ENCODE assay signal across 12 mouse cellular contexts in genomic region chr7:109129946-109130686, GRCm38 (mm10). TPM values are rescaled to one million over a fixed set of nuclear protein-coding genes. Genes with fewer than 3 reads are reported as not detected.
DNase-seq lines count a peak whose midpoint lies in the region; ATAC-seq lines count a peak whose summit lies in the region.
"Had no signal": no experiment of that assay in that cellular context is flagged by ENCODE, and none has a peak within 500 bp of the region (broad histone marks: within the 10 kb centered on the region; RNA-seq: fewer than 3 reads in every experiment).

No protein-coding gene starts in this region.

- no peak overlapping the region for H3K4me2 ChIP-seq in midbrain, embryonic 13.5 days (replicated peaks)
- no peak overlapping the region for H3K4me2 ChIP-seq in midbrain, embryonic 14.5 days (ENCODE audit: low read length)
- no peak overlapping the region for H3K4me2 ChIP-seq in forebrain, embryonic 13.5 days
- no peak overlapping the region for H3K4me2 ChIP-seq in neural tube, embryonic 14.5 days (ENCODE audit: low read depth, low read length)
- H3K4me2 ChIP-seq: embryonic facial prominence, embryonic 15.5 days; heart, embryonic 12.5 days had no signal

- no peak overlapping the region for H3K27ac ChIP-seq in midbrain, embryonic 13.5 days
- no peak overlapping the region for H3K27ac ChIP-seq in midbrain, embryonic 14.5 days (replicated peaks; ENCODE audit: low read depth, low read length)
- H3K27ac ChIP-seq in forebrain, embryonic 13.5 days = peak overlapping the region; percentile 35; the same call in 1 of the 2 replicates
- H3K27ac ChIP-seq in neural tube, embryonic 14.5 days (ENCODE audit: low read depth, low read length) = no peak overlapping the region
- H3K27ac ChIP-seq: embryonic facial prominence, embryonic 15.5 days had no signal

- H3K4me3 ChIP-seq in midbrain, embryonic 13.5 days (replicated peaks) = no peak overlapping the region
- H3K4me3 ChIP-seq in midbrain, embryonic 14.5 days (replicated peaks; ENCODE audit: low read depth, low read length) = no peak overlapping the region
- H3K4me3 ChIP-seq in forebrain, embryonic 13.5 days = no peak overlapping the region
- H3K4me3 ChIP-seq in neural tube, embryonic 14.5 days (ENCODE audit: low read depth, low read length) = no peak overlapping the region
- H3K4me3 ChIP-seq: embryonic facial prominence, embryonic 15.5 days; heart, embryonic 12.5 days had no signal

- no peaks in the 10 kb centered on the region for H3K9me3 ChIP-seq in midbrain, embryonic 13.5 days
- H3K9me3 ChIP-seq in midbrain, embryonic 14.5 days (ENCODE audit: control insufficient read depth, low read length) = no peaks in the 10 kb centered on the region
- no peaks in the 10 kb centered on the region for H3K9me3 ChIP-seq in forebrain, embryonic 13.5 days (replicated peaks)
- H3K9me3 ChIP-seq in neural tube, embryonic 14.5 days (ENCODE audit: control insufficient read depth, low read length) = no peaks in the 10 kb centered on the region
- H3K9me3 ChIP-seq: embryonic facial prominence, embryonic 15.5 days; heart, embryonic 12.5 days had no signal

- 74% methylated on average over 5 of the region's 5 CpGs for WGBS in midbrain, embryonic 13.5 days
- 79% methylated on average over 5 of the region's 5 CpGs for WGBS in midbrain, embryonic 14.5 days
- WGBS in forebrain, embryonic 13.5 days = 55% methylated on average over 5 of the region's 5 CpGs
- 67% methylated on average over 5 of the region's 5 CpGs for WGBS in neural tube, embryonic 14.5 days

- peak; percentile 55 for DNase-seq in heart, adult 11 months
- DNase-seq in heart, adult 9 months (ENCODE audit: low spot score in 2 of 2) = no peak
- no peak for DNase-seq in midbrain, embryonic 14.5 days
- no peak for DNase-seq in kidney, adult 8-10 months
- no peak for DNase-seq in frontal cortex, postnatal 10 days (ENCODE audit: low spot score in 2 of 2)
- DNase-seq: right cerebral cortex, postnatal 4 days had no signal

- no peaks in the 10 kb centered on the region for H3K27me3 ChIP-seq in midbrain, embryonic 13.5 days
- no peaks in the 10 kb centered on the region for H3K27me3 ChIP-seq in midbrain, embryonic 14.5 days (ENCODE audit: control insufficient read depth, insufficient read depth, low read length)
- H3K27me3 ChIP-seq in forebrain, embryonic 13.5 days = peaks cover 15% of the 10 kb centered on the region
- peaks cover 3% of the 10 kb centered on the region; the same call in 1 of the 2 replicates for H3K27me3 ChIP-seq in neural tube, embryonic 14.5 days (ENCODE audit: control insufficient read depth, insufficient read depth, low read length)
- H3K27me3 ChIP-seq: embryonic facial prominence, embryonic 15.5 days; heart, embryonic 12.5 days had no signal

- 0 out of 2 replicates have a peak, but pooled peaks cover 7% of the 10 kb centered on the region for H3K36me3 ChIP-seq in midbrain, embryonic 13.5 days
- H3K36me3 ChIP-seq in midbrain, embryonic 14.5 days (ENCODE audit: control insufficient read depth, insufficient read depth, low read length) = no peaks in the 10 kb centered on the region
- H3K36me3 ChIP-seq in forebrain, embryonic 13.5 days (ENCODE audit: poor library complexity, severe bottlenecking) = 0 out of 2 replicates have a peak, but pooled peaks cover 11% of the 10 kb centered on the region
- no peaks in the 10 kb centered on the region for H3K36me3 ChIP-seq in neural tube, embryonic 14.5 days (ENCODE audit: control insufficient read depth, insufficient read depth, low read length)
- H3K36me3 ChIP-seq: embryonic facial prominence, embryonic 15.5 days; heart, embryonic 12.5 days had no signal

- no peak overlapping the region for H3K9ac ChIP-seq in midbrain, embryonic 13.5 days (replicated peaks)
- no peak overlapping the region for H3K9ac ChIP-seq in midbrain, embryonic 14.5 days (replicated peaks; ENCODE audit: low read length)
- H3K9ac ChIP-seq in forebrain, embryonic 13.5 days = no peak overlapping the region
- no peak overlapping the region for H3K9ac ChIP-seq in neural tube, embryonic 14.5 days (replicated peaks; ENCODE audit: low read depth, low read length)
- H3K9ac ChIP-seq: embryonic facial prominence, embryonic 15.5 days; heart, embryonic 12.5 days had no signal

- 0 out of 2 replicates have a peak, but pooled peaks cover 4% of the 10 kb centered on the region for H3K4me1 ChIP-seq in midbrain, embryonic 13.5 days (replicated peaks)
- H3K4me1 ChIP-seq in midbrain, embryonic 14.5 days (ENCODE audit: control insufficient read depth, insufficient read depth, low read length) = no peaks in the 10 kb centered on the region
- peaks cover 16% of the 10 kb centered on the region for H3K4me1 ChIP-seq in forebrain, embryonic 13.5 days
- H3K4me1 ChIP-seq in neural tube, embryonic 14.5 days (ENCODE audit: control insufficient read depth, insufficient read depth, low read length) = no peaks in the 10 kb centered on the region
- H3K4me1 ChIP-seq: embryonic facial prominence, embryonic 15.5 days; heart, embryonic 12.5 days had no signal

- ATAC-seq in midbrain, embryonic 13.5 days = peak; percentile 48; the same call in 1 of the 2 replicates
- ATAC-seq in midbrain, embryonic 14.5 days (ENCODE audit: low FRiP score, low TSS enrichment) = no peak; the same call in 1 of the 2 replicates
- ATAC-seq in forebrain, embryonic 13.5 days = peak; percentile 58; the same call in 1 of the 2 replicates
- ATAC-seq in neural tube, embryonic 14.5 days (ENCODE audit: low read depth) = peak; percentile 51
- ATAC-seq: CD4-positive, CD25-positive, alpha-beta regulatory T cell, adult 4 months had no signal

RNA-seq across cellular contexts. Expression of gene Lmo1, which starts 44.9 kb away (rescaled TPM):
- polyA plus RNA-seq in midbrain, embryonic 13.5 days (2015; fragmentation: Nextera tagmentation; extraction: Ambion mirVana) = 95.3 and 121 TPM in 2 replicates
- polyA plus RNA-seq in midbrain, embryonic 14.5 days (2014; fragmentation: Nextera tagmentation; extraction: Ambion mirVana) = 170 and 189 TPM in 2 replicates
- 36.5 and 50.5 TPM in 2 replicates for polyA plus RNA-seq in forebrain, embryonic 13.5 days (2015; fragmentation: Nextera tagmentation; extraction: Ambion mirVana)
- polyA plus RNA-seq in neural tube, embryonic 14.5 days (2014; fragmentation: Nextera tagmentation; extraction: Ambion mirVana) = 26.2 and 33.9 TPM in 2 replicates
- polyA plus RNA-seq: CD4-positive, CD25-positive, alpha-beta regulatory T cell, adult 4 months had no signal

RNA-seq across cellular contexts. Expression of gene Ric3, which starts 47.0 kb away (rescaled TPM):
- polyA plus RNA-seq in midbrain, embryonic 13.5 days (2015; fragmentation: Nextera tagmentation; extraction: Ambion mirVana) = 30.6 and 34.0 TPM in 2 replicates
- polyA plus RNA-seq in midbrain, embryonic 14.5 days (2014; fragmentation: Nextera tagmentation; extraction: Ambion mirVana) = 33.6 and 36.1 TPM in 2 replicates
- polyA plus RNA-seq in forebrain, embryonic 13.5 days (2015; fragmentation: Nextera tagmentation; extraction: Ambion mirVana) = 23.2 and 27.6 TPM in 2 replicates
- polyA plus RNA-seq in neural tube, embryonic 14.5 days (2014; fragmentation: Nextera tagmentation; extraction: Ambion mirVana) = 34.6 and 35.2 TPM in 2 replicates
